Mouse (Mus musculus) thymus, adult 18-20 months (tissue): Measurements from ENCODE around the gene Ccdc124.

Experiments used
- DNase-seq, 2 experiments: peaks; one replicate each; pipeline ENCODE4 v3.0.0; 2022; ENCODE audit warnings: mixed read lengths in 2 of 2

Gene Ccdc124

DNA sequence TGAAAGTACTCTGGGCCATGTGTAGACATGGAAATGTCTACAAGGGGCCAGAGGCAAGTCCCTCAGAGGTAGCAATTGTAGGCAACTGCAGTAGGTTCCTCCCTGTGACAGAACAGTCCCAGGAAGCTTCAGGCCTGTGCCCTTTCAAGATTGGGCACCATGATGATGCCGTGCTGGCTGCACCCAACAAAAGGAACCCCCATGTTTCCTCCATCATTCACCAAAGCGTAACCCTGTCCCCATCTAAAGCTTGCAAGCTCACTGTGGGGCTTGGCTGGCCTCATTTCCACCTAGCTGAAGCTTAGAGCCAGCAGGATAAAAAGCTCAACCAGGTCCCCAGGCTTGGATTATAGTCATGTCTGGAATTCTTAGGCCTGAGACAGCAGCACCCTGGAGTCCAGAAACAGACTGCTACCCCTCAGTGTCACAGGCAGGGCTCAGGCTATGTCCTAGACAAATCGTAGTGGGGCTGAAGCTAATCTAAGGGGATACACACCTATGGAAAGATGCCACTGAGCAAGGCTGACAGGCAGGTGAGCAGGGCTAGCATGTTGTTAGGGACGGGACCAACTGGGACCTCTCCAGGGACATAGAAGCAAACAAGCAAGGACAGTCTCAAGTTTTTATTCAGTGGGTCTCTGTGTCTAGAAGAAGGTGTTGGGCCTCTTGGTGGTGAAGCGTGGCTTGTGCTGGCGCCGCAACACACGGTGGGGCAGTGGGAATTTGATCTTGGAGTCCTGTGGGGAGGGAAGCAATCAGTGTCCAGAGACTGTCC is 21.2 kb upstream of the Ccdc124 start:
- DNase-seq = no peak

DNA sequence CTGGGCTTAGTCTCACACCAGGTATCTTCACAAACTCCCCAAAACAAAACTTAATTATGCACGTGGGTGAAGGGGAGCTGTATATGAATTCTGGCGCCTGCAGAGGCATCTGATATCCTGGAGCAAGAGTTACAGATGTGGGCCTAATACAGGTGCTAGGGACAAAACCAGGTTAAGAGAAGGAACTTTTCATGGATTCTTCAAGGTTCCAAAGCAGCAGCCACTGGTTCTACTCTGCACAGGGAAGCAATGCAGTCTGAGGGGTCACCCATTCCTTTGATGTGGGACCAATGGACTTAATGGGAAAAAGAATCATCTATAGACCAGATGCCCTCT is 20.6 kb upstream of the Ccdc124 start:
- DNase-seq = no peak

- peak in 1 of 2 experiments; percentile 60 for DNase-seq
These were observed 20.1 kb upstream of the Ccdc124 start for GRCm38 (mm10) chr8:70893656-70894384.

DNA sequence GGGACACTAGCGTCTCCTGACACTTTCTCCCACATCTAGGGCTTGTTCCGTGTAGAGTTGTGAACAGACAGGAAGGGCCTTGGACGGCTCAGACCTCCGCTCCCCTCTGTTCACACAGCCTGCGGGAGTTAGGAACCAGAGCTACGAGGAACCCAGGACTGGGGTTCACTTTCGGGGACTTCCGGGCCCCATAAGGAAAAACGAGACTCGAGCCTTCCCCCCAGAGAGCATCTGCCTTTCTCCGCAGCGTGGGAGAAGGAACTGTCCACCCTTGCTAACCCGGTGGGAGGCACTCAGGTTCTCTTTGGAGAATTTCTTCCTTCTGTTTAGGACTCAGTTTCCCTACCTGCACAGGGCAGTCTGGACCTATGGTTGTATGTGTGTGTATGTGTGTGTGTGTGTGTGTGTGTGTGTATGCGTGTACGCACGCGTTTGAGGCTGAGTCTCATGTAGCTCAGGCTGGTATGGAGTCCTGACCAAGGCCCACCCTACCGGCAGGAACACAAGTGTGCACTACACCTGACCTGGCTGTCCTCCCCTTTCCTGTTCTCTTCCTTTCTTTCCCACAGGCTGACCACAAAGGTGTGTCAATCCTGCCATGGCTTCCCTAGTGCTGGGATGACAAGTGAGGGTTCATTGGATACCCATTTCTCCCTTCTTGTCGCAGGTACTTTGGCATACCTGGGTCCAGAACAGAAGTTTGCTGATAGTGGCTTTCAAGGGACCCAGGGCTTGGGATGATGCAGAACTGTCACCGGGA is 19.3 kb upstream of the Ccdc124 start:
- no peak for DNase-seq

DNA sequence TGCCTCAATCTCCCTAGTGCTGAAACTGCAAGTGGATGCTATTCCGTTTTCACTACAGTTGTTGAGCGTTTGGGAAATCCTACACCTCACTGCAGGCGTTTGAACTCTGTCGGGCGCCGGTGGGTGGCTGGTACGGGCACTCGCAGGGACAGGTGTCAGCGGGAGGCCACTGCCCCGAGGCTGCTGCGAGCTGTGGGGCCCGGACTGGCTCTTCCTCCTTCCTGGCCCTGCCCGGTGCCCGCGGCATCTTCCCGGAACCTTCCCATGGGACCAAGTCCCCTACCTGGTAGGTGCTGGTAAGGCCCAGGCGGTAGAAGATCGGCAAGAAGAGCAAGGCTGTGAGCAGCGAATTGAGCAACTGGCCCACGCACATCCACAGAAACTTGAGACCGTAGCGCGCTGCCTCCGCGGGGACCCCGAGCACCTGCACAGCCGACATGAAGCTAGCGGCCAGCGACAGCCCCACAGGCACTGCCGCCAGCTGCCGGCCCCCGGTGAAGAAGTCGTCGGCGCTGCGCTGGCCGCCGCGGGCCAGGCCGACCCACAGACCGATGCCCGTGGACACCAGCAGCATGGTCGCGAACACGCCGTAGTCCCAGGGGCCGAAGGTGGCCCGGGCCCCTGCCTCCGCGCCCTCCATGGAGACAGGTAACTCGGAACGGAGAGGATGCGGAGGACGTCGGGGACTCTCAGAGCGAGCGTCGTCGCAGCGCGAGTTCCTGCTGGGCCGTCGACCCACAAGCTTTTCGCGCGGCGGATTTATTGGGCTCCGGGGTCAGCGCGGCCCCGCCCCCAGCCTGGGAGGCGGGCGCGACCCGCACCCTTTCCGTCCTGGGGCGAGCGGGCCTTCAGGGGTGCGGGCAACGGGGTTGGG is 18.5 kb upstream of the Ccdc124 start, which contains the start of gene Slc5a5:
Slc5a5 (minus strand) TSS at position 736 of the 874 bp plus-strand sequence.
- DNase-seq = no peak

DNA sequence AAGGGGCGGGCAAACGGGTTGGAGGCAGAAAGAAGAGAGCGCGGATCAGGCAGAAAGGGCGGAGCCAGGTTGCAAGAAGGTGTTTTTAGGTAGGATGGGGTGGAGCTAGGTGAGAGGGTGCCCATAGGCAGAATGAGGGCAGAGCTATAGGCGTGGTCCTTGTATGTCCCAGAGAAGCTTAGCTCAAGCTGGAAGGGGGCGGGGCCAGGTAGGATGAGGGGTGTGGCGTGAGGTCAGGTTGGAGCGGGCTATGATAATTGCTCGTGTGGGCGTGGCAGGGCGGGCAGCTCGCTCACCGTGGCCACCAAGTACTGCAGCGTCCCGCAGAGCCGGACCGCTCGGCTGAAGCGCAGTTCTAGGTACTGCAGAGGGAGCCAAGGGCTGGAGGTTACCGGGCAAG is 17.6 kb upstream of the Ccdc124 start:
- DNase-seq = no peak

DNA sequence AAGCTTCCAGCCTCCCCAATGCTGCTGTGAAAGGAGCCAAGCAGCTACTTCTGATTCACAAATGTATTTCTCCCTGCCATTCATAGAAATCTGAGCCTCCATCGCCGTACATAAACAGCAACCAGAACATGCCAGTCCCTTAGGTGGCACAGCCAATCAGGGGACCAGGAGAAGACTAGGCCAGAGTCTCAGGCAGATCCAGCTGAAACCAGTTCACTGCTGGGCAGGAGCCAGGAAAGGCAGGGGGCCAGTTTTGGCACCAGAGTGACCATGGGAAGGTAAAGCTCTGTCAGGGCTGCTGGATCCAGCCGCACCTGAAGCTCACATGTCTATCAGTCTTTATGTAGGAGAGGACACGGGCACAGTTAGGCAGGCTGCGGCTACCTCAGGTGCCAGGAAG is 16.9 kb upstream of the Ccdc124 start:
- DNase-seq = no peak

DNA sequence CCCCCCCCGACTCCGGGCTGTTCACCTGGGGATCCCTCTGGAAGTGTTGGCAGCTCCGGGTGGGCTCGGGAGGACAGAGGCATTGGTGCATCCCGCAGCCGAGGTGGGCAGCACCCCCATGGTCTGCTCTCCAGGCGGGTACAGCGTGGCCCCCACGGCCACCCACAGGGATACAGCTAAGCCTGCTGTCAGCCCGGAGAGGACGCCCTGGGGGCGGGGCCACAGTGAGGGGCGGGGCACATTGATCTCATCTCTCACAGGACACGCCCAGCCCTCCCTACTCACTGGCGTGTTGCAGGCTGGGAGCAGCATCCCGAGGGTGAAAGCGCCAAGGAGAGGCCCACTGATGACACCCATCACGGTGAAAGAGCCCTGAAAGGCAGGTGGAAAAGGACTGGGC is 13.9 kb upstream of the Ccdc124 start:
- no peak for DNase-seq

DNA sequence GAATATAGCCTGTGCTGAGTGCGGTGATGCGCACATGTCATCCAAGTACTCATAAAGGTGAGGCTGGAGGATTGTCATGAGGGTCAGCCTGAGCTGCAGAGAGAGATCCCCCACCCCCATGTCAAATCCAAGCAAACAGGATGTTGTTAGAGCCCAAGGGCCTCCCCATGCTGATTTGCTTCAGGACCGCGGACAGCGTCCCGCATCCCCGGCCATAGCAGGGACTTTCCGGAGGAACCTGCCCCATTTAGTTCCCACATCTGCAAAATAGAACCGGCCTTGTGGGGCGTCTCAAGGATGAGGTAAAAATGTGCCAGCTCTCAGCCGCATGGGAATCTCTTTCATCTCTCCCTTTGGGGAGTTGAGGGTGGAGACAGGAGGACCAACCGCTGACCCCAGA is 11.9 kb upstream of the Ccdc124 start:
- DNase-seq = no peak

DNA sequence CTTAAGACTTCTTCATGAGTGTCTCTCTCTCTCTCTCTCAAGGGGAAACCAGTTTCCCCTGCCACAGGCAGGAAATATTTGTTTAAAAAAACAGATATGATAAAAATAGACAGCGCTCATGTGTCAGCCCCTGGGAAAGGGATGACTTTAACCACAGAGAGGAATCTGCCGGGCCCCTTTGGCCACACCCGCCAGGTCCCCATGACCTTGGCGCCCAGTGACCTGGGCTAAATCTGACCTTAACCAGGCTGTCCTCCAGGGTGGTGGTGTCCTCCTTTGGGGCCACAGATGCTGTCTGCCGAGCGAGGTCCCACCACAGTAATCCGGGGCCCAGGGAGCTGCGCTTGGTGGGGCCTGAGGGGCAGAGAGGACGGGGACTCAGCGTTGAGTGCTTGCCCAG is 10.9 kb upstream of the Ccdc124 start:
- no peak for DNase-seq

DNA sequence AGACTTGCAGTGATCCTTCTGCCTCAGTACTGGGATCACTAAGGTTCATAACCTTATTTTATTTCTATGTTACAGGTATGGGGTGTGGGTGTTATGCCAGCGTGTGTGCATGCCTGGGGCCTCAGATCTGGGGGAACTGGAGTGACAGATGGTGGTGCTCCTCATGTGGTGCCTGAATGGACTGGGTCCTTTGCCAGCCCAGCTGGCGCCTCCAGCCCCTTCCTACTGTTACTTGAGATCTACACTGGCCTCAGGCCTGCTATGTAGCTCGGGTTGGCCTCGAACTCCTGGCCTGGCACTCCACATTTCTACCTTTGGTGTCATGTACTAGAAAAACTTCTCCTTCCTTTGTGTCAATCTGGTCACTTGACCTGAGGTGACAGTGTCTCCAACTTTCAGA is 10.5 kb upstream of the Ccdc124 start:
- DNase-seq = no peak

- no peak for DNase-seq
These were observed 6.8 kb upstream of the Ccdc124 start for GRCm38 (mm10) chr8:70880546-70880945.

- no peak for DNase-seq
These were observed 6.4 kb upstream of the Ccdc124 start for GRCm38 (mm10) chr8:70880126-70880525.

- no peak for DNase-seq
These were observed 5.8 kb upstream of the Ccdc124 start for GRCm38 (mm10) chr8:70879500-70879899.

- DNase-seq = no peak
These were observed 4.4 kb upstream of the Ccdc124 start for GRCm38 (mm10) chr8:70878178-70878577.

DNA sequence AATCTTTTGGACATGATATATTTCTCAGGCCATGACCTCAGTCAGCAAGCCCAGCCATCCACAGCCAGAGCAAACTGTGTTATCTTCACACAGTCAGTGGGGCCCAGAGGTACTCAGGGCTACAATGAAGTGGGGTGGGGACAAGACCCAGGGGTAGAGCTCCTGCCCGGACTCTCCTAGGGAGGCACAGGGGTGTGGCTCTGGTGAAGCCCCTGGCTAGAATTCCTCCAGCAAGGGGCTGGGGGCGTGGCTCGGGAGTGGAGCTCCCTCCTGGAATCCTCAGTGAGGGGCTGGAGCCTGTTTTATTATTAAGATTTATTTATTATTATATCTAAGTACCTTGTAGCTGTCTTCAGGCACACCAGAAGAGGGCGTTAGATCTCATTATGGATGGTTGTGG is 2.6 kb upstream of the Ccdc124 start:
- DNase-seq = no peak

GRCm38 (mm10) chr8:70874441-70874840 is 706 bp upstream of the Ccdc124 start:
- no peak for DNase-seq

DNA sequence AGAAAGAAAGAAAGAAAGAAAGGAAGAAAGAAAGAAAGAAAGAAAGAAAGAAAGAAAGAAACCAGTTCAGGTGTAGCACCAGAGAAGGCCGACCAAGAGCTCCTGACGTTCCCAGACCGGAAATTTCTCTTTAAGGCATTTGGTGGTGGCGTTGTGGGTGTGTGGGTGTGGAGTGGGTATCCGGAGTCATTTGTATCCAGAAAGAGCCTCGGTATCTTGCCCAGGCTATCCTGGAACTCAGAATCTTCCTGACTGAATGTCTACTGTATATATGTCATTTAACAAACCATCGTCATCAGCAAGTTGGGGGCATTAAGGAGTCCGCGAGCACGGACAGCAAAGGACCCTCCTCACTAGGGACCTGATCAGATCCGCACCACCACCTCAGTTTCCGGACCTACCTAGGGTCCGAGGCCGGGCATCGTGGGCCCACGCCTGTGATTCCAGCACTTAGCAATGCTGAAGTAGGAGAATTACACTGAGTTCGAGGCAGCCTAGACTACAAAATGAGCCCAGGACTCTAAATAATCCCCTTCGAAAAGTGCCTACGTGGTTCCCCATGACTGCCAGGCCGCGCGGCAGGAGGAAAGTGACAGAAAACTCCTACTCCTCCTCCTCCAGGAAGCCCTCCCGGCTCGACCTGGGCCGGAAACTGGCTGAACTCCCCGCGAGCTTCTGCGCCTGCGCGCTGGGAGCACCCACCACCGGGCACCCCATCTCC is 932 bp downstream of the Ccdc124 start:
- DNase-seq = no peak

- no peak for DNase-seq
These were observed 2.4 kb downstream of the Ccdc124 start for GRCm38 (mm10) chr8:70871195-70871807.

DNA sequence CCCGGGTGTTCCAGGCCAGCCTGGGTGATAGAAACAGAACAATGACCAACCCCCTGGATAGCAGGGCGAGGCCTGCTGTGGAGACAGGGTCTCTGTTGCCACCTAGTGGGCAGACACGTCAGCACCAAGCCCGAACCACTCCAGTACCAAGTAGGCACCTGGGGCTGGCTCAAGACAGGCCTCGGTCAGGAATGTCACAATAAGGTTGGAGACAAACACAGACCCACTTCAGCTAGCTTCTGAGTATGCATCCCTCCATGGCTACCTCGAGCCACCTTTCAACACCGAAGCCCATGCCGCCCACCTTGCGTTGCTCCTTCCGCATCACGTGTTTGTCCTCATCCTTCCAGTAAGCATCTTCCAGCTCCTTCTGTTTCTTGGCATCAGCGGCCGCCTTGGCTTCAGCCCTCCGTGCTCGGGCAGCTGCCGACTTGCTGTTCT is 4.1 kb downstream of the Ccdc124 start:
- DNase-seq = peak; percentile 54 to 59

DNA sequence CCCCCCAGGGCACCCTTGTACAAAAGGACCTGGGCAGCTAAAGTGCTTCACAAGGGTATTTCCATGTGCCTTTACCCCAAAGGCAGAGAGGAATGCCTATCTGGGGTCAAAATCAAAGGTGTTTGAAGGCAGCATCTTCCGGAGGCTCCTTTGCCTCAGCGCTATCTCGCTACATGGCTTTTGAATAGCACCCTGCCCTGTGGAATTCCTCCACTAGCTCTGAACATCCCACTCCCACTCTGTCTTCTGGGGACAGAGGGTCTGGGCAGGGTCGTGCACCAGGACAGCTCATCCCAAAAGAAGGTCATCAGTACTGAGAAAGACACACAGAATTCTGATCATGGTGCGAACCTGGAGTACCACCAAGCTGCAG is 4.5 kb downstream of the Ccdc124 start:
- no peak for DNase-seq
